Mouse (Mus musculus) lung, postnatal 10 days (tissue): Measurements from ENCODE around the gene Sptbn4.
A peak's percentile ranks its signal among the peaks of the same experiment; 100 is the strongest.
"Not testable (repeated sequence)": the region's sequence is repeated elsewhere in the genome, so short reads cannot be mapped to it uniquely, and the experiment has no call there.

ENCODE experiments used
- DNase-seq: peaks from one replicate; pipeline ENCODE4 v3.0.0; 2021

The Sptbn4 gene

GRCm38 (mm10) chr7:27447419-27448286, at the start of gene Sptbn4, which contains the start of gene Blvrb:
TSS of gene Sptbn4 (minus strand) at chr7:27447686.
TSS of gene Blvrb (plus strand) at chr7:27447978.
- peak; percentile 100 for DNase-seq

DNA sequence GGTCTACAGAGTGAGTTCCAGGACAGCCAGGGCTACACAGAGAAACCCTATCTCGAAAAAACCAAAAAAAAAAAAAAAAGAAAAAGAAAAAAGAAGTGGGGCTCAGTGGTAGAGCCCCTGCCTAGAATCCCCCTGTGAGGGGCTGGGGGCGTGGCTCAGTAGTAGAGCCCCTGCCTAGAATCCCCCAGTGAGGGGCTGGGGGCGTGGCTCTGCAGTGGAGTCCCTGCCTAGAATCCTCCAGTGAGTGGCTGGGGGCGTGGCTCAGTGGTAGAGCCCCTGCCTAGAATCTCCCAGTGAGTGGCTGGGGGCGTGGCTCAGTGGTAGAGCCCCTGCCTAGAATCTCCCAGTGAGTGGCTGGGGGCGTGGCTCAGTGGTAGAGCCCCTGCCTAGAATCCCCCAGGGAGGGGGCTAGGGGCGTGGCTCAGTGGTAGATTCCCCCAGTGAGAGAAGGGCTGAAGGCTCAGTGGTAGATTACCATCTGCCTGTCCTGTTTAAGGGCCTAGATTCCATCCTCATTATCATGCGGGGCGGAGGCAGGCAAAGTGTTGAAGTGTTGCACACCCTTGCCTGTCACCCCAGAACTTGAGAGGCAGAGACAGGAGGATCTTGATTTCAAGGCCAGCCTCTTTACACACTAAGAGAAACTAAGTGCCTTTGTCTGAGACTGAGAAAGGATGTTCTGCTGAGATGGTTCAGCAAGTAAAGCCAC, 47.3 kb upstream of the Sptbn4 start:
- not testable (repeated sequence) for DNase-seq

DNA sequence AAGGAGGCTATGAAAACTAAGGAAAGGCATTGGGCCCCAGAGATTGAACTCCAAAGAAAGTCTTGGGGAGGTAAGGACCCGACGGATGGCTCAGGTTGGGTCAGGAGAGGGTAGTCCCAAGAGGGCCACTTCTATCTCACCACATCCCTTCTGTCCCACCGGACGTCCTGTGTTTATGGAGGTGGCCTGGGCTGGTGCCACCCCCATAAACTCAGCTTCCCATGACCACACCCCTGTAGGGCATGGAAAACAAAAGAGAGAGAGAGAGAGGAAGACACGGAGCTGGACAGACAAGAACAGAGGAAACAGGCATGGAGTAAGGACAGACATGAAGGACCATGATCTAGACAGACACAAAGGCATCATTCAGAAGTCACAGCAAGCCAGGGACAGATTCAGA, 46.0 kb upstream of the Sptbn4 start:
- peak; percentile 67 for DNase-seq

DNA sequence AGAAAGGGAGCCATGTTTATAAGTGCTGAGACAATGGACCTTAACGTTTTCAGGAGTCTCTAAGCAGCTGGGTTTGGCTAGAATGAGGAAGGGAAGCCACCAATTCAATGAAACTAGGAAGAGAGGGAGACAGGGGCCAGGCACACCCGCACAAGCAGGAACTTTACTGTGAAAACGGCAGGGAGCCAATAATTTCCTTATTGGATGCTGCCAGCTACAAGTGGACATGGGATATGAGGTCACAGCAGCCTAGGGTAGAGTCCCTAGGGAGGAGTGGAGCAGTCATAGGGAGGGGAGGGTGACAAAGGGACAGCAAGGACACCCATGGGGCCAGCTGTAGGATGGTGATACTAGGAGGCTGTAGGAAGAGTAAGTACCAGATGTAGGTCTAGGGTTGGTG, 45.5 kb upstream of the Sptbn4 start:
- peak; percentile 67 for DNase-seq

GRCm38 (mm10) chr7:27491856-27492255, 44.4 kb upstream of the Sptbn4 start:
- DNase-seq: peak; percentile 59

DNA sequence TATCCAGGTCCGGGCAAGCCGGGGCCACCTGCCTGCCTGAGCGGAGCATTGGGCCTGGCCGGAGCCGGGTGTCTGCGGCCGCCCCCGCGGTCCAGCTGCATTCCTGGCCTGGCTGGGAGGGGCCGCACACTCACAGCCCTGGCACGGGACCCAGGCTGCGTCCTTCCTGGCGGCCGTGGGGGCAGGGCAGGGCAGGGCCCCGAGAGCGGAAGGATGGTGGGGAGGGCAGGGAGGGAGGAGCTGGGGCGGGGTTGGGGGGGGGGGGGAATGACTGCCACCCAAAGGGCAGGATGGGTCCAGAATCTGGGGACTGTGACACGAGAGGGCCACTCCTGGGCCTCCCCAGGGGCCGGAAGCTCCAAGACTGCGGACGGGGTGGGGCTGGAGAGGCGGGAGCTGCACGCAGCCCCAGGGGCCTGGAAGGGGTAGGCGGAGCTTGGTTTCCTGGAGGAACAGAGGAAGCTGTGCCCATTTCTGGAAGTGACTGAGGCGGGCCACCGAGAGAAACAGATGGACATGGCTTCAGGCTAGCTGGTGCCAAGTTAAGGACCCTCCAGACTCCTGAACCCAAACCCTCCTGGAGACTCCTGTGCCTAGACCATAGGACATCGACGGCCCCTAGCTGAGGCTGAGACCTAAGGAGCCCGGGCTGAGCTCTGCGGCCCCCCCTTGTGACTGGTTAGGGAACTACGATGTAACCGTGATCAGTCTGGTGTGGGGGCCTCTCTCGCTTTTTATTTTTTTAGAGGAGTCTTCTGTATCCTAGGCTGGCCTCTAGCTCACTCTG, 43.2 kb upstream of the Sptbn4 start:
- DNase-seq: peak; percentile 98

GRCm38 (mm10) chr7:27490227-27490542, 42.7 kb upstream of the Sptbn4 start:
- DNase-seq: no peak

DNA sequence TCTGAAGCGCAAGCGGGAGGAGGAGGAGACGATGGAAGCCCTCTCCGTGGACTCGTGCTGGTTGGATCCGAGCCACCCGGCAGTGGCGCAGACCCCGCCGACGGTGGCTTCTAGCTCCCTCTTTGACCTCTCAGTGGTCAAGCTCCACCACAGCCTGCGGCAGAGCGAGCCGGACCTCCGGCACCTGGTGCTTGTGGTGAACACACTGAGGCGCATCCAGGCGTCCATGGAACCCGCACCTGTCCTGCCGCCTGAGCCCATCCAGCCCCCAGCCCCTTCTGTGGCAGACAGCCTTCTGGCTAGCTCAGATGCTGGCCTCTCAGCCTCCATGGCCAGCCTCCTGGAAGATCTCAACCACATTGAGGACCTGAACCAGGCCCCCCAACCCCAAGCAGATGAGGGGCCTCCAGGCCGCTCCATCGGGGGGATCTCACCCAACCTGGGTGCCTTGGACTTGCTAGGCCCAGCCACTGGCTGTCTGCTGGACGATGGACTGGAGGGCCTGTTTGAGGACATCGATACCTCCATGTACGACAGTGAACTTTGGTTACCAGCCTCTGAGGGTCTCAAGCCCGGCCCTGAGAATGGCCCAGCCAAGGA, 41.9 kb upstream of the Sptbn4 start:
- no peak for DNase-seq

- peak; percentile 93 for DNase-seq
Measured at GRCm38 (mm10) chr7:27487740-27488268, 40.3 kb upstream of the Sptbn4 start.

- peak; percentile 100 for DNase-seq
Measured at GRCm38 (mm10) chr7:27486770-27487697, 39.5 kb upstream of the Sptbn4 start, which contains the start of gene Sertad1. TSS of gene Sertad1 (plus strand) at chr7:27486910.

DNA sequence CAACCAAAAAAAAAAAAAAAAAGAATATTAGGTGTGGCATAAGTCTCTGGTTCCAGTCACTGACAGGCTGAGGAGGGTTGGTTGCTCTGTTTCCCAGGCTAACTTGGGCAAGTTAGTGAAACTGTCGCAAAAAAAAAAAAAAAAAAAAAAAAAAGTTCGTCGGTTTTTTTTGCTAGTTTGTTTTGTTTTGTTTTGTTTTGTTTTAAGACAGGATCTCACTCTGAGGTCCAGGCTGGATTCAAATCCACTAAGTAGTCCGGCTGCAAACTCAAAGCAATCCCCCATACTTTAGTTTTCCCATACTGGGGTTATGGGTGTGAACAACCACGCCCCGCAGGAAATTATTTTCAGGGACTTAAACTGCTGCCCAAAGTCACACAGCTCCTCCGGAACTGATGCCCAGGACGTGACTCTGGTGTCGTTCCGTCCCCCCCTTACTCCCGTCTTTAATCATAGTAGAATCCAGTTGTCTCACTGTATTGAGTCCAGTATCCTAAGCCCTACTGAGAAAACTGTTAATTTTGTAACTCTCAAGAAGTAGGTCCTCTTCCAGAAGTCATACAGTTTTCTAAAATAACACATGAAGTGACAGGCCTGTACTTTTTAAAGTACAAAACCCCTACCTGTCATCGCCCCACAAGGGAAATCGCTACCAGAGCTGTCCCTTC, 38.8 kb upstream of the Sptbn4 start:
- DNase-seq: peak; percentile 71

- DNase-seq: no peak
Measured at GRCm38 (mm10) chr7:27483860-27484259, 36.4 kb upstream of the Sptbn4 start.

DNA sequence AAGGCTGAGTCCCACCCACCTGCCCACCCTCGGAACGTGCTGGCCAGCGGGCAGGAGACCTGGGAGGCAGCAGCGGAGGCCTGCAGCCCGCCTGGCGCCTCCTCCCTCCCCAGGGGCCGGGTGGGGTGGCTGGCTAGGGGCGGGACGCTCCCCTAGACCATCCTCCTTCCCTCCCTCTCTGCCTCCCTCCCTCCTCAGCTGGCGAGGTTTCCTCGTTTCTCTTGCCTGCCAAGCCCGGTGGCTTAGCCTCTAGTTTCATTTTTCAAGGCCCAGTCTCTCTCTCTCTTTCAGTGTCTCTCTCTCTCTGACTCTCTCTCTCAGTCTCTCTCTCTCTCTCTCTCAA, 34.1 kb upstream of the Sptbn4 start:
- DNase-seq: peak; percentile 95

GRCm38 (mm10) chr7:27480927-27481626, 33.6 kb upstream of the Sptbn4 start:
- no peak for DNase-seq

DNA sequence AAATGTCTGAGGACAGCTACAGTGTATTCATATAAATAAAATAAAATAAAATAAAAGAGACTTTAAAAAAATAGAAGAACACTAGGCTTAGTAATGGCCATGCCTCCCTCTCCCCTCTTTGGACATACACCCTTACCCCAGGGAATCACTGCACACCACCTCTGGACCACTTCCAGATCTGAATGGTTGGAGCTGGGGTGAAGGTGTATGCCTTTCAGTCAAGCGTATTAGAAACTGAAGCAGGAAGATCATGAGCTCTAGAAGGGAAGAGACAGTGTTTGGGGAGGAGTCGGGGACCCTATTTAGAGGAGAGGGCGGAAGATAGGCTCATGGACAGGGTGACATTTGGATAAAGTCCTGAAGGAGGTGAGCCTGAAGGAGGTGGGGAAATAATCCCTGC, 33.0 kb upstream of the Sptbn4 start:
- DNase-seq: no peak

DNA sequence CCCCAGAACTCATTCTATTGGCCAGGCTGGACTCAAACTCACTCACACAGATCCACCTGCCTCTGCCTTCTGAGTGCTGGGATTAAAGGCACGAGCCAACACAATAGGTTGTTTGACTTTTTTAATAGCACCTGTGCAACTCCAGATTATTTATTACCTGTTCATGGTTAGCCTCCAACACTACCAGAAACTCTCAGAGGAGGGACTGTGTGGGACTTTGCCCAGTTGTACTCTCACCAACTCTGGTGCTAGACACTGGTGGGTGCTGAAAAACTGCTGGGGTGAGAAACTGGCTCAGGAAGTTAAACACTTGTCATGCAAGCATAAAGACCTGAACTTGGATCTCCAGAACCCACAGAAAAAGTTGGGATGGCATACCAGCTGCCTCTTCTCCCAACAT, 32.3 kb upstream of the Sptbn4 start:
- DNase-seq: no peak

- DNase-seq: no peak
Measured at GRCm38 (mm10) chr7:27478561-27478960, 31.1 kb upstream of the Sptbn4 start.

GRCm38 (mm10) chr7:27476098-27476635, 28.7 kb upstream of the Sptbn4 start:
- DNase-seq: no peak

- DNase-seq: no peak
Measured at GRCm38 (mm10) chr7:27475596-27475995, 28.1 kb upstream of the Sptbn4 start.

DNA sequence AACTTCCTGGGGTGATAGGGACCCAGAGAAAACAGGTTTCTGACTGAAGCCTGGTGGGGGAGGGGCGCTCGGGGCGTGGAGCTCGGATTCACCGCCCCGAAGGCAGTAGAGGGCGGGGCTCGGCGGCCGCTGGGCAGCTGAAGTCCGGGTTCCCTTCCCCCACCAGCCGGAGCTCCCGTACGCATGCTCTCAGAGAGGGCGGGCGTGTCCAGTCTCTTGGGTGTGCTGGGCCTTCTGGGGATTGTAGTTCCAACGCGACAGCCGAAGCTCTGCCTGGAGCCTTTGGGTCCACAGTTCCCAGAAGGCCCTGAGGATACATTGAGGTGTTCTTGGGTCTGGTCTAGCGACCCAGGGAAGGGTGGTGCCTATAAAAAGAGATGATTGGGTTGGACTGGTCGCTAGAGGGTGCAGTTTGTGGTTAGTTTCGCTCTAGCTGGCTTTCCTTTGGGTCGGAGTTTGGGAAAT, 27.0 kb upstream of the Sptbn4 start:
- DNase-seq: peak; percentile 99
